Mouse (Mus musculus) CH12.LX (cell line): ENCODE measurements around the gene Rpl36-ps4.

ENCODE experiments used
- BHLHE40 ChIP-seq: IDR thresholded peaks from 2 replicates; pipeline ENCODE4 v1.6.1; 2011; ENCODE audit warnings: mild to moderate bottlenecking, low read depth, low read length, improper control_type of control experiment
- CHD1 ChIP-seq: IDR thresholded peaks from 2 replicates; pipeline ENCODE4 v1.6.1; 2012; ENCODE audit warnings: low read depth, low read length, improper control_type of control experiment, inconsistent platforms
- CTCF ChIP-seq, 2 experiments: IDR thresholded peaks in 1 of 2; conservative IDR thresholded peaks in 1 of 2; 2 replicates each; pipeline ENCODE4 v1.5.1; 2011 to 2012; ENCODE audit warnings: low read depth in 2 of 2, low read length in 2 of 2, improper control_type of control experiment in 1 of 2, inconsistent platforms in 1 of 2, mild to moderate bottlenecking in 1 of 2, moderate library complexity in 1 of 2
- EP300 ChIP-seq: IDR thresholded peaks from 2 replicates; pipeline ENCODE4 v1.6.1; 2011; ENCODE audit warnings: low read length, improper control_type of control experiment
- GABPA ChIP-seq: IDR thresholded peaks from 2 replicates; pipeline ENCODE4 v1.6.1; 2012; ENCODE audit warnings: low read depth, low read length, improper control_type of control experiment, inconsistent platforms; ENCODE audit not compliant: insufficient replicate concordance
- IRF4 ChIP-seq: IDR thresholded peaks from 2 replicates; pipeline ENCODE4 v1.6.1; 2014; ENCODE audit warnings: low read depth, mild to moderate bottlenecking, inconsistent platforms, low read length, improper control_type of control experiment
- MAX ChIP-seq: IDR thresholded peaks from 2 replicates; pipeline ENCODE4 v1.6.1; 2011; ENCODE audit warnings: low read length, improper control_type of control experiment
- NELFE ChIP-seq: IDR thresholded peaks from 2 replicates; pipeline ENCODE4 v1.6.1; 2011; ENCODE audit warnings: low read depth, low read length, improper control_type of control experiment
- POLR2A ChIP-seq: IDR thresholded peaks from 2 replicates; pipeline ENCODE4 v1.6.1; 2011; ENCODE audit warnings: low read depth, mild to moderate bottlenecking, improper control_type of control experiment, low read length
- UBTF ChIP-seq: IDR thresholded peaks from 2 replicates; pipeline ENCODE4 v1.6.1; 2012; ENCODE audit warnings: low read depth, mild to moderate bottlenecking, inconsistent platforms, low read length, improper control_type of control experiment, moderate library complexity
- USF1 ChIP-seq: IDR thresholded peaks from 2 replicates; pipeline ENCODE4 v1.6.1; 2014; ENCODE audit warnings: low read depth, mild to moderate bottlenecking, inconsistent platforms, low read length, improper control_type of control experiment
- ZC3H11A ChIP-seq: IDR thresholded peaks from 2 replicates; pipeline ENCODE4 v1.6.1; 2012; ENCODE audit warnings: low read depth, mild to moderate bottlenecking, inconsistent platforms, low read length, improper control_type of control experiment
- ZMIZ1 ChIP-seq: IDR thresholded peaks from 2 replicates; pipeline ENCODE4 v1.6.1; 2012; ENCODE audit warnings: low read depth, mild to moderate bottlenecking, inconsistent platforms, low read length, improper control_type of control experiment

DNA sequence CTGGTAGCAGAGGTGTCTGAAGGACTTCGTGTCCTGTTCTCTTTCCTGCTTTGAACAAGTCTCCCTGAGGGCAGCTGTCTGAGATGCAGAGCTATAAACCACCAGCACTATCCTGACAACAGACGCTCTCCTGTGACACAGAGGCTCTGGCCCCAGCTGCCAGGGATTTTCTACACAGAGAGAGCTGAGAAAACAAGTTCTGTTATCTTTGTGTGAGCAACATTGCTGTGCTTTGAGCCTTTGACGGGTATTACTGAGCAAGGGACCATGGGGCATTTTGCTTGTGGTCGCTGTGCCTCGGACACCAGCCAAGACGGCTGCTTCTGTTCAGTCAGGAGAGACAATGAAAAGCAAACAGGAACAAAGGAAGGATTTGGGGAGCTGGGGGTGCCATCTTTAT is 17.6 kb upstream of the Rpl36-ps4 start:
- no peak for TF ChIP-seq CTCF (conservative IDR thresholded peaks at IDR 0.05 in 1 of 2, IDR thresholded peaks at IDR 0.05 in 1 of 2; ENCODE audit: low read depth in 2 of 2, low read length in 2 of 2)
- TF ChIP-seq MAX, result no peak
- no peak for TF ChIP-seq EP300
- TF ChIP-seq POLR2A, result no peak
- TF ChIP-seq NELFE, result no peak
- TF ChIP-seq IRF4, result no peak
- no peak for TF ChIP-seq GABPA
- TF ChIP-seq USF1, result no peak
- TF ChIP-seq BHLHE40, result no peak
- no peak for TF ChIP-seq CHD1
- TF ChIP-seq ZMIZ1, result no peak
- no peak for TF ChIP-seq UBTF
- TF ChIP-seq ZC3H11A, result no peak
